Mouse (Mus musculus): ENCODE measurements around the gene Mif4gd. TPM values are rescaled to one million over a fixed set of nuclear protein-coding genes. Genes with fewer than 3 reads are reported as not detected.
"Not testable (repeated sequence)": the region's sequence is repeated elsewhere in the genome, so short reads cannot be mapped to it uniquely, and the experiment has no call there.

Mif4gd gene
- total RNA-seq (2021): 10 to 100 TPM; 21.0 to 21.2 TPM

DNA sequence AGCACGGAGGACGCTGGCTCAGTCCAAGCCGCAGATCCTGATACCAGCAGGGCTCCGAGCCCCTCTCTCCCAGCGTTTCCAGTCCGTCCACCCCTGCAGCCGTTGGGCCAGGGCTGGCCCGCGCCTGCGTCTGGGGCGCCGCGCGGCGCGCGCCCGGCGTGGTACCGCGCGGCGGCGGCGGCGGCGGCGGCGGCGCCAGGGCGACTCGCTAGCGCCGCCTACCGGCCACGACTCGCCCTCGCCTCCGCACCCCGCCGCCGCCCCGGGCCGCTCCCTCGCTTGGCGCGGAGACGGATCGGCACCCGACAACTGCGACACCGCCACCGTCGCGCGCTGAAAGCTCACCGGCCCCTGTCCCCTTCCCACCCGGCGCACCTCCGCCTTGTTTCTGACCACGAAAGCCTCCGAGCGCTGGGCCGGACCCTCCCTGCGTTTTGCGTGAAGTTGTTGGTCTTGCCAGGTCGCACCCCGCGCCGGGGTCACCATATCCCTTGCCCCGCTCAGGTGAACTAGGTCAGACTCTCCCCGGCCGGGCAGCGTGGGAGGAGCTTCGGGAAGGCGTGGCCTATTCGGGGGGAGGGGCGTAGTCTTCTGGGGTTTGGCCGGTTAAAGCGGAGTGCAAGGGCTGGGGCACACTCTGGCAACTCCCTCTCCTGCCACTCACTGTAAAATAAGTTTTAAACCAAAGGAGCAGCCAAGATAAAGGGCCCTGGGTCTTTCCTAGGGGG lies at the start of gene Mif4gd:
Mif4gd (minus strand) TSS at position 560 of the 728 bp plus-strand sequence.
- peak; percentile 77 to 80 for DNase-seq

GRCm38 (mm10) chr11:115660376-115660775 lies 47.6 kb upstream of the Mif4gd start:
- DNase-seq: peak in 1 of 2 experiments; percentile 51

DNA sequence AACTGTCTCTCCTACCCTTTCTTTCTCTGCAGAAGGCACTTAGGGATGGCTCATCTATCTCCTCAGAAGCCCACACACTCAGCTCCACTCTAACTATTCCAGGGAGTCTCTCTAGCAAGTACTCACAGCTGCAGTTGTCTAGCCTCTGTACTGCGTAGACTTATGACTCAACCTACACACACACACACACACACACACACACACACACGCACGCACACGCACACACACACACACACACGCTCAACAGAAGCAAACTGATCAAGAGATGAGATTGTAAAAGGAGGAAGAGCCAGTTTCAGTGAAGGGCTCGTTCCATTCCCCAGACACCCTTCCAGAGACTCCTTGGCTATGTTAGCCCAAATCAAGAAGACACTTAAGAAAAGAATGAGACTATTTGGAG lies 45.8 kb upstream of the Mif4gd start:
- DNase-seq: no peak

DNA sequence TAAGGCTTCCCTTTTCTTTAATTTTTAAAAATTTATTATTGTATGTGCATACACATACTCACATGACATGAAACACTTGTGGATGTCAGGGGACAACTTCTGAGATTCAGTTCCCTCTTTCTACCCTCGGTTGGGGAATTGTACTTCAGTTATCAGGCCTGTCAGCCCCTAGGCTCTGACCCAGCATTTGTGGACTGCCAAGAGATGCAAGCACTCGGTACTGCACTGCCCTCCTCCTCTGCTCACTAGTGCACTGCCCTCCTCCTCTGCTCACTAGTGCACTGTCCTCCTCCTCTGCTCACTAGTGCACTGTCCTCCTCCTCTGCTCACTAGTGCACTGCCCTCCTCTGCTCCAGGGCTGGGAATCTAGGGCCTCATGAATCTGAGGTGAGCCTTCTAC lies 41.4 kb upstream of the Mif4gd start:
- no peak for DNase-seq

- DNase-seq: no peak
Observed at GRCm38 (mm10) chr11:115653194-115653593, 40.4 kb upstream of the Mif4gd start.

DNA sequence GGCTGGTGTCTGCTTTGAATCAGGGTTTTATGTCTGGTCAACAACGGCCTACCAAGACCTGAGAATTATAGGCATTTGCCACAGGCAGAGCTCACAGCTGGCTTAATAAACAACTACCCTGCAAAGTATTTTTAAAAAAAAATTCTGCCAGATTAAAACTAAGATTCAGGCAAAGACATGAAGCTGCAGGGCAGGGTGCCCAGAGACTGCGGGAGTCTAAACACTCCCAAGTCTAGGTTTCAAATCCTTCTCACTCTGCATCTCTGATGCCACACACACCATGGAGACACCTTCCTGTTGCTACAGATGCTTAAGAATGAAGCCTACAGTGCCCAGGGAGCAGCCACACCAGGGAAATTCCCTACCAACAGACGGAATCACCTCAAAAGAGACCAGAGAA lies 38.9 kb upstream of the Mif4gd start:
- no peak for DNase-seq

- peak; percentile 44 to 49 for DNase-seq
Observed at GRCm38 (mm10) chr11:115649706-115650105, 36.9 kb upstream of the Mif4gd start.

- DNase-seq: no peak
Observed at GRCm38 (mm10) chr11:115647459-115647858, 34.7 kb upstream of the Mif4gd start.

DNA sequence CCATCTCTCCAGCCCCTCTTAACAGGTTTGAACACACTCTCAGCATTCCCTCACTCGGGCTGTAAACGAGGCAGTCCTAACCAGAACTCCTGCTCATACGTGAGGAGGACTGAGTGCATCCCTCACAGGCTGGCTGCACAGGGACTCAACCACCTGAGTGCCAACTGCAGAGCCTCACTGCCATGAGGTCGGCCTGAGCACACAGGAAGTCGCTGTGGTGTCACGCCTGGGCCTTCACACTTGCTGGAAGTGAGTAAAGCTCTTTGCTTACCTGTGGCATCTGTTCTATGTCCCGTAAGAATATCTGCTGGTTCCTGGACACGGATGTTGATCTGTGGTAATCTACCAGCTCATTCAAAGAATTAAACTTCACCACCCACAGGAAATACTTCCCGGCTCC lies 33.7 kb upstream of the Mif4gd start:
- no peak for DNase-seq

DNA sequence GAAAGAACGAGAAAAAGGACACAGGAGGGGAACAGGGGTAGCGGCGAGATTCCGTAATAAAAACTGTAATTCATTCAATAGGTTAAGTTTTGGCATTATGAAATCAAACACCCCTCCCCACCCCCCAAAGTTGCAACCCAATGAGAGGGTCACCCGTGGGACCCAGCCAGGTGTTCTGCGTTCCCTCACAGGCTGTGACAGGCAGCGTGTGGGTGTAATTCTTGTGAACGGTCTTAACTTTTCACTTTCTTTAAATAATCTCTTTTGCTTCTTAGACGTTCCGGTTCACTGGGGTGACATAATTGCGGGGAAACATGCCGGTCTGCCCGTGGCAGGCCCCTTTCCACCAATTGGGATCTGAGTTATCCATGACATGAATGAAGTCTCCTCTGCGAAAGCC lies 32.7 kb upstream of the Mif4gd start:
- not testable (repeated sequence) for DNase-seq

DNA sequence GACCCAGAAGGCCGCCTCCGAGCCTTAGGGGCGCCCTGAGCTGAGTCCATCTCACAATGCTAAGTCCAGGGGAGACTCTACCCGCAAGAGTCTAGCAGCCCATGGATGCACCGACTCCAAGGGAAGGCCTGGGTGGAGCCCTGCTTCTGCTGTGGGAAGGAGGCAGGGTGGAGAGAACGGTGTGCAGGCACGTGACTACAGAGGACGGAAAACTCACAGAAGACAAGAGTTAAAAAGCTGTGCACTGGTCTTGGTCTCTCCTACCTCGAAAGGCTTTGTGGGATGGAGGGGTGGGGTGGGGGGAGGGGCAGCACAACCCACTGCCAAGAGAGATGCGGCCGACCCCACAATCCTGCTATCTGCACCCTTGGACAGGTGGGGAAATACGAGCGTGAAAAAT lies 31.5 kb upstream of the Mif4gd start:
- no peak for DNase-seq

DNA sequence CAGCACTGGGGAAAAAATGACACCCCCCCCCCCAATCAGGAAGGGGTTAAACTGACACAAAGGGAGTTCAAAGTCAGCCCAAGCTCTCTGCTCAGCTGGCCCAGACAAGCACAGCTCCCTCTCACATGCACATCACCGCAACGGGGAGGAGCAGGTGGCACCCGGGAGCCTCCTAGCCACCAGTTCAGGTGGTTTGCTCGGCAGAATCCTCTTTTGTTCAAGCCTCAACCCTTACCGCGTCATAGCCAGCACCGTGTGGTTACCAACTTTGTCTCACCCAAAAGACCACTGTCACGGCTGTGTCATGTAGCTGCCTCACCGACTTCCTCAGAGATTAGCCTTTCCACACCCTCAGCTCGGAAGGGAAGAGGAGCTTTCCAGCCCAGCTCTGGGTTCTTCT lies 30.5 kb upstream of the Mif4gd start:
- DNase-seq: no peak

DNA sequence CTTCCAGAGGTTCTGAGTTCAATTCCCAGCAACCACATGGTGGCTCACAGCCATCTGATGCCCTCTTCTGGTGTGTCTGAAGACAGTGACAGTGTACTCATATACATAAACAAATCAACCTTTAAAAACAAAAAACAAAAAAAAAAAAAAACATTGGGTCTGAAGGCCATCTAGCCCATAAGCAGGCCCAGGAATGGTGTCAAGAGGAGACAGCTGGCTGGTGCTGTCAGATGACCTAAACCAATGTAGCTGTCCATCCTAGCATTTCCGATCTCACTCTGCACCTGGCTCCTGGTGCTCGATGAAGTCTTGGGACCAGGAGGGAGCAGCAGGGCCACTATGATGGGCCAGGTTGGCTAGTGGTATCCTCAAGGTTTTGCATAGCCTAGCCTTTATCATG lies 29.9 kb upstream of the Mif4gd start:
- DNase-seq: no peak

- DNase-seq: no peak
Observed at GRCm38 (mm10) chr11:115641664-115642036, 28.9 kb upstream of the Mif4gd start.

DNA sequence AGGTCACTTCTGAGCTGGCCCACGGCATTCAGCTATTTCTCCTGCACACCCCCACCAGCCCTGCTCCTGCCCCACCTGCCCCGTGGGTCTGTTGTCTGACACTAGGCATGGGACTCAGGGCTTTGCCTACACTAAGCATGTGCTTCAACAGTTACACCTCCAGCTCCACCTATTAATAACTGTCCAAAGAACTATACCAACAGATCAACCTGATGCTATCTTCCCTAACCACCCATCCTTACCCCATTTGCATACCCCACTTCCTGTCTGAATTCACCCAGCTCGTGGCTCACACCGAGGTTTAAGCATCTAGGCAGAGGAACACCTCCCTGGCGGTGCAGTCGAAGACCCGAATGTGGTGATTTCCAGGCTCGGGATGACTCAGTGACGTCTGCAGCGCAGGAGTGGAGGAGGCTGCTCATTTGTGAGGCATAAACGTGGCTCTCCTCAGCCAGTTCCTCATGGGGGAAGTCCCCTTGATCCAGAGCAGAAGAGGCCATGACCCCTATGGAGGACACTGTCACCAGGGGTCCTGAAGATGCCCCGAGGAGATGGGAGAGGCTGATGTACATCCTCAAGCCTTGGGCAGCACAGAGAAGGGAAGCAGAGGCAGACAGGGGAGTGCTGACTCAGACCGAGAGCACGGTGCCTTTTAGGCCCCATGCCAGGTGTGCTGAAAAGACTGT lies 28.4 kb upstream of the Mif4gd start:
- DNase-seq: no peak

DNA sequence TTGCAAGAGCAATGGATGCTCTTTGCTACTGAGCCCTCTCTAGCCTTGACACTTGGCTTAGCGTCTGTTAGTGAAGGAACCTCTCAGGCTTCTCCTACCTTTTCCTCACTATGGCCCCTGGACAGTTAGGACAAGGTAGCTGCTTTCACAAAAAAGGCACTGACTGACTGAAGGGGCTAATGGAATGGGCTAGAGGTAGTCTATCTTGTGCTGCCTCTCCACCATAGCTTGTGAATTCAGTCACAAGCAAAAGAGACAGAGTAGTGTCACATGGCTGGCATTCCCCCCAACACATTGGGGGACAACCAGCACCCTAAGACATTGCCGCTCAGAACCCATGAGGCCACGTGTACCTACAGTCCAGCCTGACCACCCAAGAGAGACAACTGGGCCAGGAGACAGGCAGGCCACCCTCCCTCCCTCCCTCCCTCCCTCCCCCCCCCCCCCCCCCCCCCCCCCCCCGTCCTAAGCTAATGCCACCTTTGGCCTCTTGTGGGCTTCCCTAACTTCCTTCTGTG lies 27.6 kb upstream of the Mif4gd start:
- no peak for DNase-seq

- no peak for DNase-seq
Observed at GRCm38 (mm10) chr11:115639540-115639939, 26.8 kb upstream of the Mif4gd start.

DNA sequence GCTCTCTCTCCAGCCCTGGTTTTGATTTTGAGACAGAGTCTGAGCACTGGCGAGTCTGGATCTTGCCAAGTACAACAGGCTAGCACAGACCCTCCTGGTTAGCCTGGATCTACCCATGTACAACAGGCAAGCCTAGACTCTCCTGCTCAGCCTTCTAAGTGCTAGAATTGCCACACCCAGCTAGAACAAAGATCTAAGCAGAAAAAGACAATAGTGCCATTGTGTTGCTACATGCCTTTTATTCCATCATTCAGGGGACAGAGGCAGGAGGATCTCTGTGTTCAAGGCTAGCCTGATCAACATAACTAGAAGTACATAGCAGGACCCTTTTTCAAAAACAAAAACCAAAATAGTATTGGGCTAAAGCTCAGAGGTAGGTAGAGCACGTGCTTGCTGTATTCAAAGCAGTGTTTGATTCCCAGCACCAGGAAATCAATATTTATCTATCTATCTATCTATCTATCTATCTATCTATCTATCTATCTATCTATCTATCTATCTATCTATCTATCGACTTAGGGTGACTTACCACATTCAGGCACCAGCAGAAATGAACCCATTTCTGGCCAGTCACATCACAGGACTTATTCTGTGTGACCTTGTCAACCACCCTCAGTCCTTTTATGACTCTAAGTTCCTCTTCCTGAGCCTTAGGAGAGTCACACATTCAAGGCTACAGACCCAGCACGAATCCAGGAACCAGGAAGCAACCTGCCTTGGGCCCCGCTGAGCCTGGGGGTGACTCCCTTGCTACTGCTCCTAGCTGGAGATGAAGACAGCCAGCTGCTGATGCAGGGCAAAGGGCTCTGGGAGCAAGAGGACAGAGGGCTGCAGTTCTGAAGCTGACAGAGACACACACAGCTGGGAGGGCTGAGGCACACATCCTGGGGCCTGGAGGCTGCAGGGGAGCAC lies 26.0 kb upstream of the Mif4gd start:
- no peak for DNase-seq

DNA sequence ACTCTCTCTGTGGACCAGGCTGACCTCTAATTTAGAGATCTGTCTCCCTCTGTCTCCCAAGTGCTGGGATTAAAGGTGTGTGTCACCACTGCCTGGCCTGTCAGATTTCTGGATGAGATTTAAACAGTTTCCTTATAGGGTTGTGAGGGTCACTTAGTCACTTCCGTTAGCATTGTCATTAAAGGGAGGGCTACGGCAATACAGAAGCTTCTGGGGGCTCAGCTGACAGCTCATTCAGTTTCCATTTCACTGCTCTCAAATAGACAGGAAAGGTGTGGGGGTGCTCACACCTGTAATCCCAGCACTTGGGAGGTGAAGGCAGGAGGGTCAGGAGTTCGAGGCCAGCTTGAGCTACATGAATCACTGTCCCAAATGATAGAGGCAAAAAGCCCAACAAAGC lies 24.2 kb upstream of the Mif4gd start:
- no peak for DNase-seq

DNA sequence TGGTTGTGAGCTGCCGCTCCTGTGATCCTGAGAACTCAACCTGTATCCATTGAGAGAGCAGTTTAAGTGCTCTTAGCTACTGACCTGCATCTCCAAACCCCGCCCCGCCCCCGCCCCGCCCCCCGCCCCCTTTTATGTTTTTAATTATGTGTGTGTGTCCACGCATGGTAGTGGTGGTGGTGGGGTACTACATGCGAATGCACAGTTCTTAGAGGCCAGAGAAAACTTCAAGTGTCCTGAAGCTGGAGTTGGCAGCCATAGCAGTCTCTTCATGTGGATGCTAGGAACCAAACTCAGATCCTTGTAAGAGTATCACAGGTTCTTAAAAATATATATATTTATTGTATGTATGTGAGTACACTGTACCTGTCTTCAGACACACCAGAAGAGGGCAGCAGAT lies 22.7 kb upstream of the Mif4gd start:
- DNase-seq: no peak

DNA sequence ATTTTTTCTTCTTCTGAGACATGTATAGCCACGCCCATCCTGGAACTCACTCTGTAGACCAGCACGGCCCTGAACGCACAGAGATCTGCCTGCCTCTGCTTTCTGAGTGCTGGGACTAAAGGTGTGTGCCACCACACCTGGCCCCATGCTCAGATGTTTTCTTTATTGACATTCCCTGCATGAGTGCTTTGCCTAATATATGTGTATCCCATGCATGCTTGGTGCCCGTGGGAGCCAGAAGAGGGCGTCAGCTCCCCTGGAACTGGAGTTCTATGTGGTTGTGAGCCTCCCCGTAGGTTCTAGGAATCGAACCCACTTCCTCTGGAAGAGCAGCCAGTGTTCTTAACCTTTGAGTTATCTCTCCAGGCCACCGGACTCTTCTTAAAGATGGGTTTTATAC lies 22.3 kb upstream of the Mif4gd start:
- no peak for DNase-seq

- no peak for DNase-seq
Observed at GRCm38 (mm10) chr11:115634109-115634508, 21.3 kb upstream of the Mif4gd start.

DNA sequence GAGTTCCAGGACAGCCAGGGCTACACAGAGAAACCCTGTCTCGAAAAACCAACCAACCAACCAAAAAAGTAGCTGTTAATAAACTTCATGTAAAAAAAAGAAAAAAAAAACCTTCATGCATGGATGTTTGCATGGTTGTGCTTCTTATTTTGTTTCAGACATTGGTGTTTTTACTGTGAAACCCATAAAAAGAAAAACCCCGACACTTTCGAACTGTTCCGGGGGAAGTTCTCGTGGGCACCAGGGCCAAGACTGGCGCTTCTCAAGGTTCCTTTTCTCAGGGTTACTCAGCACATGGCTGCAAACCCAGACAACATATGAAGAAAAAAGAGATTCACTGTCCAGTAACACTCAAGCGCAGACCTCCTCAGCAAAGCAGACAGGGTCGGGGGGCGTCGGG lies 20.1 kb upstream of the Mif4gd start:
- DNase-seq: no peak

Measured in layer of hippocampus, postnatal 36 days (tissue).